ENCODE assay signal across 19 mouse cellular contexts in the genomic region with DNA sequence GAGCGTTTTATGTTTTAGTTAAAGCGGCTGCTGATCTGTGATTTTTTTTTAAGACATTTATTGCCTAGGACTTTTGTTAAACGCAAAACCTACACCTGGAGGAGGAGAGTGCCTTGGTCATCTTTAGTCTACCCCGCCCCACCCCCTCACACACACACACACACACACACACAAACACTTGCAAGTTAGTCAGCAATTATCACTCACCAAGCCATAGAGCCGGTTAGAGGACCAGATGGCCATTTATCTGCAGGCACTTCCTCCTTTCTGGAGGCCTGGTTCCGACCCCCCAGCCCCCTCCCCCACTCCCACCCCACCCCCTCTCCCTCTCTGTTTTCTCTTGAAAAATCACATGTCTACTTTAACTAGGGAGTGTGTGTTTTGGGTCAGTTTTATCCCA.
DNase-seq lines count a peak whose midpoint lies in the region; ATAC-seq and TF ChIP-seq lines count a peak whose summit lies in the region.
"Had no signal": no experiment of that assay in that cellular context is flagged by ENCODE, and none has a peak within 500 bp of the region (broad histone marks: within the 10 kb centered on the region; RNA-seq: fewer than 3 reads in every experiment).

No protein-coding gene starts in this region.

- no peak overlapping the region for H3K4me3 ChIP-seq in heart, embryonic 10.5 days
- H3K4me3 ChIP-seq in kidney, embryonic 16.5 days (ENCODE audit: low read length), result no peak overlapping the region
- H3K4me3 ChIP-seq in kidney, adult 2 months (ENCODE audit: insufficient read depth, low read depth, low read length), result no peak overlapping the region
- H3K4me3 ChIP-seq in limb, embryonic 12.5 days (replicated peaks), result no peak overlapping the region
- H3K4me3 ChIP-seq: forebrain, embryonic 15.5 days; hindbrain, embryonic 15.5 days; left cerebral cortex, adult 2 months; midbrain, embryonic 13.5 days had no signal

- intact Hi-C loops in heart, postnatal 36 days (cut with DNase I), result no loop called here

- 0 out of 2 replicates have a peak, but pooled peaks cover 11% of the 10 kb centered on the region for H3K27me3 ChIP-seq in heart, embryonic 10.5 days (ENCODE audit: insufficient read depth, poor library complexity, severe bottlenecking)
- H3K27me3 ChIP-seq in kidney, embryonic 16.5 days (ENCODE audit: insufficient read depth, low read length), result no peaks in the 10 kb centered on the region
- H3K27me3 ChIP-seq in kidney, adult 2 months (replicated peaks; ENCODE audit: control insufficient read depth, insufficient read depth, low read length), result no peaks in the 10 kb centered on the region
- no peaks in the 10 kb centered on the region for H3K27me3 ChIP-seq in limb, embryonic 12.5 days
- H3K27me3 ChIP-seq: forebrain, embryonic 15.5 days; hindbrain, embryonic 15.5 days; midbrain, embryonic 13.5 days had no signal

- H3K27ac ChIP-seq in heart, embryonic 10.5 days, result peak overlapping the region; percentile 67
- H3K27ac ChIP-seq in kidney, embryonic 16.5 days (ENCODE audit: low read length), result peak overlapping the region; percentile 73
- H3K27ac ChIP-seq in kidney, adult 2 months (ENCODE audit: insufficient read depth, low read depth, low read length), result no peak overlapping the region
- H3K27ac ChIP-seq in limb, embryonic 12.5 days, result peak overlapping the region; percentile 71; the same call in 1 of the 2 replicates
- H3K27ac ChIP-seq: forebrain, embryonic 15.5 days; hindbrain, embryonic 15.5 days; left cerebral cortex, adult 2 months; macrophage; midbrain, embryonic 13.5 days had no signal

- no peak overlapping the region for H3K9ac ChIP-seq in kidney, embryonic 16.5 days (replicated peaks; ENCODE audit: low read length)
- no peak overlapping the region for H3K9ac ChIP-seq in limb, embryonic 12.5 days (replicated peaks)
- H3K9ac ChIP-seq: forebrain, embryonic 15.5 days; hindbrain, embryonic 15.5 days; midbrain, embryonic 13.5 days had no signal

- no peak overlapping the region for H3K4me2 ChIP-seq in kidney, embryonic 16.5 days (replicated peaks; ENCODE audit: low read depth, low read length)
- H3K4me2 ChIP-seq in limb, embryonic 12.5 days, result no peak overlapping the region
- H3K4me2 ChIP-seq: forebrain, embryonic 15.5 days; hindbrain, embryonic 15.5 days; midbrain, embryonic 13.5 days had no signal

- H3K36me3 ChIP-seq in heart, embryonic 10.5 days, result no peaks in the 10 kb centered on the region
- no peaks in the 10 kb centered on the region for H3K36me3 ChIP-seq in kidney, embryonic 16.5 days (ENCODE audit: insufficient read depth, low read length)
- H3K36me3 ChIP-seq in kidney, adult 2 months (ENCODE audit: control insufficient read depth, insufficient read depth, low read length), result no peaks in the 10 kb centered on the region
- H3K36me3 ChIP-seq in limb, embryonic 12.5 days, result no peaks in the 10 kb centered on the region
- H3K36me3 ChIP-seq: forebrain, embryonic 15.5 days; hindbrain, embryonic 15.5 days; midbrain, embryonic 13.5 days had no signal

- no peak for TF ChIP-seq POLR2A in kidney, adult 2 months (IDR thresholded peaks at IDR 0.05; ENCODE audit: low read depth, low read length)

- ATAC-seq in kidney, embryonic 16.5 days (ENCODE audit: low FRiP score, low TSS enrichment), result no peak
- 0 out of 2 replicates have a peak, but pooled peaks have one; percentile 36 for ATAC-seq in common myeloid progenitor, adult 5-6 weeks (replicated peaks; ENCODE audit: low read depth, poor library complexity, severe bottlenecking)
- ATAC-seq in limb, embryonic 12.5 days (ENCODE audit: insufficient number of reproducible peaks, insufficient read depth, low FRiP score, low TSS enrichment, low read depth), result no peak
- ATAC-seq in granulocyte monocyte progenitor cell, adult 5-6 weeks (replicated peaks; ENCODE audit: poor library complexity, severe bottlenecking), result no peak
- ATAC-seq: activated CD4-positive, CD25-positive, alpha-beta regulatory T cell, adult 4 months; forebrain, embryonic 15.5 days; midbrain, embryonic 13.5 days had no signal

- no peaks in the 10 kb centered on the region for H3K9me3 ChIP-seq in heart, embryonic 10.5 days
- H3K9me3 ChIP-seq in kidney, embryonic 16.5 days (ENCODE audit: low read length), result no peaks in the 10 kb centered on the region
- H3K9me3 ChIP-seq in limb, embryonic 12.5 days, result 0 out of 2 replicates have a peak, but pooled peaks cover 2% of the 10 kb centered on the region
- H3K9me3 ChIP-seq: forebrain, embryonic 15.5 days; hindbrain, embryonic 15.5 days; midbrain, embryonic 13.5 days had no signal

- TF ChIP-seq CTCF in kidney, adult 2 months (conservative IDR thresholded peaks at IDR 0.05; ENCODE audit: insufficient read depth, insufficient read length, low read depth, low read length), result no peak

- peaks cover 19% of the 10 kb centered on the region for H3K4me1 ChIP-seq in heart, embryonic 10.5 days
- H3K4me1 ChIP-seq in kidney, embryonic 16.5 days (ENCODE audit: insufficient read depth, low read length), result peaks cover 35% of the 10 kb centered on the region
- no peaks in the 10 kb centered on the region; the same call in 1 of the 2 replicates for H3K4me1 ChIP-seq in kidney, adult 2 months (ENCODE audit: control insufficient read depth, insufficient read depth, low read length)
- peaks cover 42% of the 10 kb centered on the region for H3K4me1 ChIP-seq in limb, embryonic 12.5 days (replicated peaks)
- H3K4me1 ChIP-seq: forebrain, embryonic 15.5 days had no signal

- 21% methylated on average over 6 of the region's 6 CpGs for WGBS in heart, embryonic 10.5 days
- 19% methylated on average over 6 of the region's 6 CpGs for WGBS in kidney, embryonic 16.5 days
- 50% methylated on average over 6 of the region's 6 CpGs for WGBS in kidney, adult 2 months
- WGBS in limb, embryonic 12.5 days, result 7% methylated on average over 6 of the region's 6 CpGs

- DNase-seq in heart, embryonic 10.5 days (ENCODE audit: low spot score), result no peak
- DNase-seq in heart, postnatal 36 days, result no peak
- no peak for DNase-seq in kidney, adult 2 months
- no peak for DNase-seq in adrenal gland, postnatal 14 days
- DNase-seq: kidney, adult 9 months; lung, adult 18-20 months; right cerebral cortex, adult 18-20 months; spleen, adult 18-20 months; thymus, postnatal 14 days had no signal
